Mouse (Mus musculus) effector memory CD4-positive, alpha-beta T cell, adult 5 months (primary cell): Measurements from ENCODE around the gene Gm27235. TPM values are rescaled to one million over a fixed set of nuclear protein-coding genes. Genes with fewer than 3 reads are reported as not detected.

Source experiments
- polyA plus RNA-seq: library from polyadenylated mRNA; unstranded; fragments of 100-300 nt; shearing (Covaris generic); gene quantifications from one replicate; pipeline ENCODE4 v1.2.1, GENCODE M21; 2017

Gm27235 gene
- not detected for polyA plus RNA-seq

GRCm38 (mm10) chr9:35790001-35790400, at the start of gene Gm27235, which contains the start of gene D730048I06Rik:
Gene Gm27235 (minus strand): TSS chr9:35790101.
Gene D730048I06Rik (minus strand): TSS chr9:35790112.

GRCm38 (mm10) chr9:35778009-35778408, 11.9 kb downstream of the Gm27235 start, which contains the start of gene Gm17727:
Gene Gm17727 (minus strand): TSS chr9:35778109.

GRCm38 (mm10) chr9:35740749-35741148, 49.2 kb downstream of the Gm27235 start, which contains the start of gene Gm17677:
Gene Gm17677 (plus strand): TSS chr9:35741049.

Other genes with a start within 250 kb of the Gm27235 start
- 0.05 TPM for gene Ddx25, start 231.6 kb downstream of the Gm27235 start, polyA plus RNA-seq
- 23.4 TPM for gene Pus3, start 231.5 kb downstream of the Gm27235 start, polyA plus RNA-seq
- gene Pate2, start 219.8 kb downstream of the Gm27235 start, polyA plus RNA-seq = not detected
- gene Hyls1, start 219.7 kb downstream of the Gm27235 start, polyA plus RNA-seq = 7.5 TPM
- gene Pate4, start 178.2 kb downstream of the Gm27235 start, polyA plus RNA-seq = not detected
- gene Pate3, start 141.9 kb downstream of the Gm27235 start, polyA plus RNA-seq = not detected
- not detected for gene Pate1, start 102.7 kb downstream of the Gm27235 start, polyA plus RNA-seq
- not detected for gene Gm17677, start 49.1 kb downstream of the Gm27235 start, polyA plus RNA-seq
- gene Gm17727, start 12.0 kb downstream of the Gm27235 start, polyA plus RNA-seq = not detected
- gene D730048I06Rik, start within 50 bp of the Gm27235 start, polyA plus RNA-seq = not detected
- not detected for gene 9230110F15Rik, start 54.0 kb upstream of the Gm27235 start, polyA plus RNA-seq
- gene 9230113P08Rik, start 118.3 kb upstream of the Gm27235 start, polyA plus RNA-seq = 0.19 TPM